Mouse (Mus musculus): ENCODE data around the gene Snx4. TPM values are rescaled to one million over a fixed set of nuclear protein-coding genes. Genes with fewer than 3 reads are reported as not detected.

Snx4 gene
- total and polyA plus RNA-seq, 2 experiments from 2014 or later: 95.4 to 108 TPM

- H3K27ac ChIP-seq (ENCODE audit: low read depth, low read length): no peak overlapping the region
- H3K4me2 ChIP-seq (ENCODE audit: low read depth): no peak overlapping the region
- no peak for ATAC-seq
- H3K4me3 ChIP-seq (ENCODE audit: low read depth, low read length): no peak overlapping the region
- H3K9ac ChIP-seq: no peak overlapping the region
- H3K27me3 ChIP-seq (ENCODE audit: insufficient read depth, low read length): no peaks in the 10 kb centered on the region
- peaks cover 48% of the 10 kb centered on the region for H3K36me3 ChIP-seq (ENCODE audit: insufficient read depth)
- no peak for DNase-seq
- 91% methylated on average over 9 of the region's 9 CpGs for WGBS
- no peaks in the 10 kb centered on the region for H3K9me3 ChIP-seq (ENCODE audit: low read length)
- TF ChIP-seq CTCF (IDR thresholded peaks at IDR 0.05; ENCODE audit: low read depth): no peak
- H3K4me1 ChIP-seq (ENCODE audit: insufficient read depth): no peaks in the 10 kb centered on the region
These were observed 16.5 kb downstream of the Snx4 start for GRCm38 (mm10) chr16:33267616-33268253.

GRCm38 (mm10) chr16:33271824-33272223 lies 20.6 kb downstream of the Snx4 start:
- Histone ChIP-seq H3K4me2 (ENCODE audit: low read depth) (no peak overlapping the region), H3K27ac (ENCODE audit: low read depth, low read length) (no peak overlapping the region), H3K9ac (no peak overlapping the region), H3K36me3 (ENCODE audit: insufficient read depth) (peaks cover 50% of the 10 kb centered on the region), H3K9me3 (ENCODE audit: low read length) (no peaks in the 10 kb centered on the region), H3K27me3 (ENCODE audit: insufficient read depth, low read length) (no peaks in the 10 kb centered on the region), H3K4me3 (ENCODE audit: low read depth, low read length) (no peak overlapping the region), H3K4me1 (ENCODE audit: insufficient read depth) (no peaks in the 10 kb centered on the region)
- DNase-seq: no peak
- WGBS: 98% methylated on average over 4 of the region's 4 CpGs
- ATAC-seq: no peak
- no peak for TF ChIP-seq CTCF (IDR thresholded peaks at IDR 0.05; ENCODE audit: low read depth)

GRCm38 (mm10) chr16:33283079-33283478 lies 31.8 kb downstream of the Snx4 start:
- DNase-seq (no peak), ATAC-seq (no peak)
- Histone ChIP-seq H3K9me3 (ENCODE audit: low read length) (no peaks in the 10 kb centered on the region), H3K4me3 (ENCODE audit: low read depth, low read length) (no peak overlapping the region), H3K4me1 (ENCODE audit: insufficient read depth) (no peaks in the 10 kb centered on the region), H3K9ac (no peak overlapping the region), H3K27ac (ENCODE audit: low read depth, low read length) (no peak overlapping the region), H3K4me2 (ENCODE audit: low read depth) (no peak overlapping the region), H3K27me3 (ENCODE audit: insufficient read depth, low read length) (no peaks in the 10 kb centered on the region), H3K36me3 (ENCODE audit: insufficient read depth) (peaks cover 72% of the 10 kb centered on the region)
- WGBS: 93% methylated on average over 1 of the region's 1 CpGs
- no peak for TF ChIP-seq CTCF (IDR thresholded peaks at IDR 0.05; ENCODE audit: low read depth)

- Histone ChIP-seq H3K9me3 (ENCODE audit: low read length) (no peaks in the 10 kb centered on the region), H3K4me1 (ENCODE audit: insufficient read depth) (no peaks in the 10 kb centered on the region), H3K27ac (ENCODE audit: low read depth, low read length) (no peak overlapping the region), H3K36me3 (ENCODE audit: insufficient read depth) (peaks cover 82% of the 10 kb centered on the region), H3K27me3 (ENCODE audit: insufficient read depth, low read length) (no peaks in the 10 kb centered on the region), H3K4me2 (ENCODE audit: low read depth) (no peak overlapping the region), H3K4me3 (ENCODE audit: low read depth, low read length) (no peak overlapping the region), H3K9ac (no peak overlapping the region)
- WGBS: 85% methylated on average over 9 of the region's 9 CpGs
- no peak for DNase-seq
- ATAC-seq: no peak
- no peak for TF ChIP-seq CTCF (IDR thresholded peaks at IDR 0.05; ENCODE audit: low read depth)
These were observed 37.3 kb downstream of the Snx4 start for GRCm38 (mm10) chr16:33288536-33288935.

- no peaks in the 10 kb centered on the region for H3K9me3 ChIP-seq (ENCODE audit: low read length)
- H3K36me3 ChIP-seq (ENCODE audit: insufficient read depth): peaks cover 87% of the 10 kb centered on the region
- no peaks in the 10 kb centered on the region for H3K4me1 ChIP-seq (ENCODE audit: insufficient read depth)
- ATAC-seq (no peak), DNase-seq (no peak)
- TF ChIP-seq CTCF (IDR thresholded peaks at IDR 0.05; ENCODE audit: low read depth): no peak
- H3K9ac ChIP-seq: no peak overlapping the region
- no peaks in the 10 kb centered on the region for H3K27me3 ChIP-seq (ENCODE audit: insufficient read depth, low read length)
- no peak overlapping the region for H3K4me3 ChIP-seq (ENCODE audit: low read depth, low read length)
- no peak overlapping the region for H3K4me2 ChIP-seq (ENCODE audit: low read depth)
- 85% methylated on average over 7 of the region's 7 CpGs for WGBS
- H3K27ac ChIP-seq (ENCODE audit: low read depth, low read length): no peak overlapping the region
These were observed 38.7 kb downstream of the Snx4 start for GRCm38 (mm10) chr16:33289981-33290380.

- no peak for TF ChIP-seq CTCF (IDR thresholded peaks at IDR 0.05; ENCODE audit: low read depth)
- Histone ChIP-seq H3K36me3 (ENCODE audit: insufficient read depth) (peaks cover 82% of the 10 kb centered on the region), H3K27me3 (ENCODE audit: insufficient read depth, low read length) (no peaks in the 10 kb centered on the region), H3K4me2 (ENCODE audit: low read depth) (no peak overlapping the region), H3K4me1 (ENCODE audit: insufficient read depth) (no peaks in the 10 kb centered on the region), H3K4me3 (ENCODE audit: low read depth, low read length) (no peak overlapping the region), H3K27ac (ENCODE audit: low read depth, low read length) (no peak overlapping the region), H3K9ac (no peak overlapping the region), H3K9me3 (ENCODE audit: low read length) (no peaks in the 10 kb centered on the region)
- WGBS: 97% methylated on average over 7 of the region's 7 CpGs
- DNase-seq (no peak), ATAC-seq (no peak)
These were observed 41.0 kb downstream of the Snx4 start for GRCm38 (mm10) chr16:33292241-33292640.

- WGBS: 93% methylated on average over 7 of the region's 7 CpGs
- no peak overlapping the region for H3K4me3 ChIP-seq (ENCODE audit: low read depth, low read length)
- ATAC-seq (no peak), DNase-seq (no peak)
- peaks cover 68% of the 10 kb centered on the region for H3K36me3 ChIP-seq (ENCODE audit: insufficient read depth)
- no peak overlapping the region for H3K9ac ChIP-seq
- no peak overlapping the region for H3K4me2 ChIP-seq (ENCODE audit: low read depth)
- no peak overlapping the region for H3K27ac ChIP-seq (ENCODE audit: low read depth, low read length)
- no peaks in the 10 kb centered on the region for H3K9me3 ChIP-seq (ENCODE audit: low read length)
- TF ChIP-seq CTCF (IDR thresholded peaks at IDR 0.05; ENCODE audit: low read depth): no peak
- H3K4me1 ChIP-seq (ENCODE audit: insufficient read depth): no peaks in the 10 kb centered on the region
- no peaks in the 10 kb centered on the region for H3K27me3 ChIP-seq (ENCODE audit: insufficient read depth, low read length)
These were observed 43.4 kb downstream of the Snx4 start for GRCm38 (mm10) chr16:33294681-33295080.

Data from forebrain, postnatal 0 days (tissue).